Mouse (Mus musculus) myocyte (in vitro differentiated cells): Measurements from ENCODE around the gene Pid1. TPM values are rescaled to one million over a fixed set of nuclear protein-coding genes. Genes with fewer than 3 reads are reported as not detected.
A peak's percentile ranks its signal among the peaks of the same experiment; 100 is the strongest.

ENCODE experiments used
- H3K27me3 ChIP-seq: one replicate; pipeline ENCODE4 v1.6.1; 2011; ENCODE audit not compliant: control insufficient read depth, insufficient read depth, insufficient read length
- H3K36me3 ChIP-seq: one replicate; pipeline ENCODE4 v1.6.1; 2011; ENCODE audit not compliant: control insufficient read depth, insufficient read depth
- H3K4me2 ChIP-seq: one replicate; pipeline ENCODE4 v1.6.1; 2011; ENCODE audit warnings: low read depth, control low read depth
- H3K4me3 ChIP-seq: one replicate; pipeline ENCODE4 v1.5.1; 2011; ENCODE audit warnings: mild to moderate bottlenecking, control low read depth, moderate library complexity
- H3K79me2 ChIP-seq: one replicate; pipeline ENCODE4 v1.6.1; 2011; ENCODE audit not compliant: control insufficient read depth, insufficient read depth
- H3ac ChIP-seq: one replicate; pipeline ENCODE4 v1.6.1; 2011; ENCODE audit not compliant: control insufficient read depth, insufficient read length
- CEBPB ChIP-seq: IDR thresholded peaks from 2 replicates; pipeline ENCODE4 v1.6.1; 2011; ENCODE audit warnings: mild to moderate bottlenecking, moderate library complexity; ENCODE audit not compliant: poor library complexity, insufficient read depth, severe bottlenecking
- E2F4 ChIP-seq: IDR thresholded peaks from one replicate; pipeline ENCODE4 v1.6.1; 2011; ENCODE audit warnings: mild to moderate bottlenecking, control low read depth, moderate library complexity; ENCODE audit not compliant: insufficient read depth
- MAX ChIP-seq: IDR thresholded peaks from one replicate; pipeline ENCODE4 v1.6.1; 2011; ENCODE audit warnings: low read depth, mild to moderate bottlenecking, control low read depth
- MYOD1 ChIP-seq, 3 experiments: IDR thresholded peaks; one replicate each; pipeline ENCODE4 v1.6.1; 2011; ENCODE audit warnings: control low read depth in 2 of 3, low read depth in 2 of 3, mild to moderate bottlenecking in 2 of 3, moderate library complexity in 1 of 3; ENCODE audit not compliant: insufficient read length in 2 of 3, control insufficient read depth in 1 of 3
- MYOG ChIP-seq, 3 experiments: IDR thresholded peaks; one replicate each; pipeline ENCODE4 v1.6.1; 2011; ENCODE audit warnings: control low read depth in 2 of 3, low read depth in 2 of 3, mild to moderate bottlenecking in 2 of 3; ENCODE audit not compliant: insufficient read length in 2 of 3, control insufficient read depth in 1 of 3, insufficient read depth in 1 of 3
- POLR2A ChIP-seq: IDR thresholded peaks from one replicate; pipeline ENCODE4 v1.6.1; 2011; ENCODE audit warnings: low read depth, mild to moderate bottlenecking, control low read depth, moderate library complexity; ENCODE audit not compliant: insufficient read length
- POLR2AphosphoS2 ChIP-seq: IDR thresholded peaks from one replicate; pipeline ENCODE4 v1.6.1; 2011; ENCODE audit warnings: low read depth, control low read depth; ENCODE audit not compliant: insufficient read length
- REST ChIP-seq: IDR thresholded peaks from one replicate; pipeline ENCODE4 v1.6.1; 2011; ENCODE audit warnings: mild to moderate bottlenecking, control low read depth, moderate library complexity; ENCODE audit not compliant: insufficient read depth, insufficient read length
- SRF ChIP-seq: IDR thresholded peaks from one replicate; pipeline ENCODE4 v1.6.1; 2011; ENCODE audit warnings: low read depth; ENCODE audit not compliant: control insufficient read depth, insufficient read length
- TCF12 ChIP-seq: IDR thresholded peaks from one replicate; pipeline ENCODE4 v1.6.1; 2011; ENCODE audit warnings: mild to moderate bottlenecking, control low read depth; ENCODE audit not compliant: poor library complexity, insufficient read depth, severe bottlenecking
- TCF3 ChIP-seq: IDR thresholded peaks from one replicate; pipeline ENCODE4 v1.6.1; 2011; ENCODE audit warnings: low read depth, control low read depth; ENCODE audit not compliant: insufficient read length
- USF1 ChIP-seq: IDR thresholded peaks from one replicate; pipeline ENCODE4 v1.6.1; 2011; ENCODE audit warnings: low read depth, mild to moderate bottlenecking, control low read depth, moderate library complexity
- polyA plus RNA-seq: library from polyadenylated mRNA; unstranded; fragments of >200 nt; fragmentation: generic; extraction: Trizol; gene quantifications from one replicate; pipeline ENCODE4 v1.2.1, GENCODE M21; 2012; ENCODE audit warnings: missing spikeins

The Pid1 gene
- polyA plus RNA-seq, 1 experiment, result 0.24 TPM

DNA sequence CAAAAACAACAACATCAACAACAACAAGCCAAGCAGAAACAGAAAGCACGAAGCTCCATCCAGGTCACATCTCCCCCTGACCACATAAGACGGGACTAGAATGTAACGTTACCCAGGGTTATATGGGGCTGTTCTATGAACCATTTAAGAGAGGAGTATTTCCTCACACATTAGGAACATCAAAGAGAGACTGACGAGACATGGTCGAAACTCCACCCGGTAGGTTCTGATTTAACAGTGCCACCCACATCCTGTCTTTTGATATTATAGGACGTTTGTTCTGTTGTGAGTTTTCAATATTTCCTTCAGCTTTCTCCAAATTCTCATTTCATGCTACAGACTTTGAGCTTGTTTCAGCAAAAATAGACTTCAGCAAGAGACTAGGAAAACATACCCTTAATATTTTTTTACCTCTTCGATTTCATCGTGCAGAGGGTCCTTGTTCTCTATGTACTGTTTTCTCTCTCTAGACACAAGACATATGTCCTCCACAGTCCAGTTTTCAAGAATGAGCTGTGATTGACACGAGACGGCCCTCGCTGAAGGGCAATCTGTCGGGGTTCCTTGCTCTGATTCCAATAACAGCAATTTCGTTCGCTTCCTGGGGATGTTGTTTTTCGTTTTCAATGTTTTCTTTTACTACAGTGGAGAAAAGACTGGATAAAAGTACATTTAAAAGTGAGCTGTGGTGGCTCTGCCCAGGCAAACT is 58.1 kb downstream of the Pid1 start:
- no peaks in the 10 kb centered on the region for H3K36me3 ChIP-seq
- no peaks in the 10 kb centered on the region for H3K27me3 ChIP-seq
- H3K4me3 ChIP-seq, result no peak overlapping the region
- H3K79me2 ChIP-seq, result no peaks in the 10 kb centered on the region
- no peak overlapping the region for H3ac ChIP-seq
- H3K4me2 ChIP-seq, result no peak overlapping the region
- TF ChIP-seq CEBPB, result no peak
- no peak for TF ChIP-seq MAX
- TF ChIP-seq MYOD1 (IDR thresholded peaks at IDR 0.05; ENCODE audit: control insufficient read depth in 1 of 3, insufficient read length in 2 of 3, low read depth in 2 of 3), result no peak
- no peak for TF ChIP-seq REST
- no peak for TF ChIP-seq TCF12
- no peak for TF ChIP-seq TCF3
- TF ChIP-seq E2F4, result no peak
- TF ChIP-seq POLR2A, result no peak
- no peak for TF ChIP-seq POLR2AphosphoS2
- no peak for TF ChIP-seq MYOG (IDR thresholded peaks at IDR 0.05; ENCODE audit: control insufficient read depth in 1 of 3, insufficient read depth in 1 of 3, insufficient read length in 2 of 3, low read depth in 2 of 3)
- TF ChIP-seq SRF, result no peak
- TF ChIP-seq USF1, result no peak

DNA sequence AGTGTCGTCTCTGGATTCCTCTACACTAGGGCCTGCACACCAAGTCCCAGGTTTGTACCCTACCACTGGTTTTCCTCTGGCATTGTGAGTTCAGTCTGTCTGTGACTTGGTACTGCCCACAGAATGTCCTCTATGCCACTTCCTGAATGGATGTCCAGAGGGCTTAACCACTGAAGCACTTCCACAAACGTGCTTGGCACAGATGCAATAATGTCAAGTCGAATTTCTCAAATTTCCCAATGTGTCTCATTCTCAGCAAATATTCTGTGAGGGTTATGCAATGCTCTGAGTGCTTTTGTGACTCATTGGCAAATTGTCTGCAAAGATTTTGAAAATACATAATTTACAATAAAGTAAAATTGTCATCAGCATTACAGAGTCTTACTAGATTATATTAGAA is 61.2 kb downstream of the Pid1 start:
- Histone ChIP-seq H3K79me2 (no peaks in the 10 kb centered on the region), H3K4me2 (peak overlapping the region; percentile 9), H3K27me3 (no peaks in the 10 kb centered on the region), H3K36me3 (no peaks in the 10 kb centered on the region), H3ac (no peak overlapping the region), H3K4me3 (no peak overlapping the region)
- no peak for TF ChIP-seq TCF12
- TF ChIP-seq CEBPB, result peak; percentile 90

DNA sequence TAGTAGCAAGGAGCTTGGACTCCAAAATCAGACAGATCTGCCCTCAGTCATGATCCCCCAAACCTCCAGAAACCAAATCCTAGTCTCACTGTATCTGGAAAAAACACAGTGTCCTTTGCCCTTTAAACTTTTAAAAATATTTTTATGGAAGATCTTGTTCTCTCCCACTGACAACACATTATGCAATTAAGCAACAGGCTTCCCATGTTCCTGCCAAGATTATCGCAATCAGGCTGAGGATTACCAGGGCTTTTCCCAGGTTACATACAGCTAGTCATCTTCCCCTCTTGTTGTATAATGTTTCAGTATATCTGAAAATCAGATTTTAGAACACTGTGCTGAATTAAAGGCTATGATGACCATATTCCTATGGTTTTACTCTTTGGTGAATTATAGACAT is 64.3 kb downstream of the Pid1 start:
- Histone ChIP-seq H3K4me3 (no peak overlapping the region), H3K79me2 (no peaks in the 10 kb centered on the region), H3K4me2 (no peak overlapping the region), H3K36me3 (no peaks in the 10 kb centered on the region), H3K27me3 (no peaks in the 10 kb centered on the region), H3ac (no peak overlapping the region)
- TF ChIP-seq POLR2A, result no peak
- no peak for TF ChIP-seq POLR2AphosphoS2
- no peak for TF ChIP-seq TCF3
- TF ChIP-seq CEBPB, result no peak
- no peak for TF ChIP-seq SRF
- TF ChIP-seq USF1, result no peak
- TF ChIP-seq MAX, result no peak

DNA sequence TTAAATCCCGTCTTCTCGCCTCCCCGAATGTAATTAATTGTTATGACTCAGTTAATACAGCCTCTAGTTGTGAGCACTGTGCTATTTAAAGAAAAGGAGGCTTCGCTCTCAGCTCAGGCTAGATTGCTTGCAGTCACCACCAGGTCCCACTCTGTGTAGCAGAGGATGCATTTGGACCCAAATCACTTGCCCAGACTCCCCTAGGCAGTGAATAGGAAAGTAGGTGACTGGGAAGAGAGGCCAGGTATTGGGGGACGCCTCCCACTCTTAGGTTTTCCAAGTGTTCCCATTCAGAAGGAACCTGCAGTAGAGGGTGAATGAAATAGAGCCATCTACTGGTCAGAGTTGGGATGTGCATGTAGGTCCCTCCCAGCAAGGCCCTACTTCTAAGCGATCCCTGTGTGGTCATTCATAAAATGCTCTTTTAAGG is 77.3 kb downstream of the Pid1 start:
- no peaks in the 10 kb centered on the region for H3K27me3 ChIP-seq
- no peak overlapping the region for H3K4me3 ChIP-seq
- H3ac ChIP-seq, result no peak overlapping the region
- TF ChIP-seq POLR2AphosphoS2, result no peak
- no peak for TF ChIP-seq MYOG (IDR thresholded peaks at IDR 0.05; ENCODE audit: control insufficient read depth in 1 of 3, insufficient read depth in 1 of 3, insufficient read length in 2 of 3, low read depth in 2 of 3)
- no peak for TF ChIP-seq TCF12
- no peak for TF ChIP-seq MAX
- no peak for TF ChIP-seq POLR2A
- no peak for TF ChIP-seq MYOD1 (IDR thresholded peaks at IDR 0.05; ENCODE audit: control insufficient read depth in 1 of 3, insufficient read length in 2 of 3, low read depth in 2 of 3)
- no peak for TF ChIP-seq REST
- no peak for TF ChIP-seq USF1
- TF ChIP-seq SRF, result no peak
- TF ChIP-seq CEBPB, result no peak
- no peak for TF ChIP-seq TCF3
- no peak for TF ChIP-seq E2F4
- H3K79me2 ChIP-seq, result no peaks in the 10 kb centered on the region
- no peaks in the 10 kb centered on the region for H3K36me3 ChIP-seq
- H3K4me2 ChIP-seq, result no peak overlapping the region

DNA sequence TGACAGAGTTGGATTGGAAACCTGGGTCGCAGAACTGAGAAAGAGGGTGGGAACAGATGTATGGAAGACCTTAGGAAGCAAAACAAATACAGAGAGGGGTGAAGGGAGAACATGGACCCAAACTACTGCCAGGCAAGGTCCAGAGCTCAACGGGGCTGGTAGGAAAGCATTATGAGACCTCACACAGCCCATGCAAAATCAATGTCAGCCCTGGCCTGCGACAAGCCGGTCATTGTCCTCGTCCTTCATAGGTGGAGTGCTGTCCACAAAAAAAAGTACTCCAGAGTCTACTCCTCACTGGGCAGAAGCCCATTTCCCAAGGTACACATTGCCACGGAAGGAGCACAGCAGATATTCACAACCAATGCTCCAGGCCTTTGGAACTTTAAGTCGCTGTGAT is 78.4 kb downstream of the Pid1 start:
- no peaks in the 10 kb centered on the region for H3K27me3 ChIP-seq
- no peak overlapping the region for H3ac ChIP-seq
- no peak overlapping the region for H3K4me3 ChIP-seq
- TF ChIP-seq E2F4 (no peak), TCF3 (no peak), REST (no peak), POLR2A (no peak), SRF (no peak), TCF12 (no peak), MYOD1 (IDR thresholded peaks at IDR 0.05; ENCODE audit: control insufficient read depth in 1 of 3, insufficient read length in 2 of 3, low read depth in 2 of 3) (no peak), MAX (no peak), POLR2AphosphoS2 (no peak), MYOG (IDR thresholded peaks at IDR 0.05; ENCODE audit: control insufficient read depth in 1 of 3, insufficient read depth in 1 of 3, insufficient read length in 2 of 3, low read depth in 2 of 3) (no peak), CEBPB (no peak), USF1 (no peak)
- H3K36me3 ChIP-seq, result no peaks in the 10 kb centered on the region
- H3K4me2 ChIP-seq, result no peak overlapping the region
- H3K79me2 ChIP-seq, result no peaks in the 10 kb centered on the region
